Mouse (Mus musculus): ENCODE results near the gene Olfr907. TPM values are rescaled to one million over a fixed set of nuclear protein-coding genes. Genes with fewer than 3 reads are reported as not detected.

Gene Olfr907
- not detected in 2 replicates for polyA plus RNA-seq (2015; fragmentation: Nextera tagmentation; extraction: Ambion mirVana)

DNA sequence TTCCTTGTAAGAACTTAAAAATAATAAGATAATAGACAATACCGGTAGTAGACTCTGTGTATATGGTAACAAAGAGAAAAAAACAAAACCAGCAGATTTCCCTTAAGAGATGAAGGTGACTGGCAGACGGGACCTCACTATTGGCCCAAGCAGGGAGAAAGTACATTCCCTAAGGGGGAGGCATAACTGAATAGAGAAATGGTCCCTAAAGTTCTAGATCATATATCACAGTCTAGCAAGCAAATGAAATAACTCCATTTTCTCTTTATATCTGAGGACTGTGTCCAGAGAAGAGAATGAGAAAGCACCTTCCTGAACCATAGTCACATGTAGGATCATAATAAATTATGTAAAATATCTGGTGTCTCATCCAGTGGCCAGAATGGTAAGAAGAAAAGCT is at the start of gene Olfr907:
Gene Olfr907, plus strand, starts transcription at position 301 of the 400 bp plus-strand sequence.
- no peak for ATAC-seq (replicated peaks; ENCODE audit: low FRiP score)
- no peak within 1 kb of the TSS for H3K4me3 ChIP-seq (replicated peaks)
- H3K27me3 ChIP-seq: no peaks in the 10 kb centered on the region
- no peak within 1 kb of the TSS for H3K9ac ChIP-seq
- H3K36me3 ChIP-seq: no peaks in the 10 kb centered on the region
- no peaks in the 10 kb centered on the region for H3K9me3 ChIP-seq (replicated peaks)
- H3K27ac ChIP-seq: no peak within 1 kb of the TSS
- H3K4me2 ChIP-seq: no peak within 1 kb of the TSS
- 85% methylated on average over 2 of the region's 2 CpGs for WGBS
- no peaks in the 10 kb centered on the region for H3K4me1 ChIP-seq

- H3K9ac ChIP-seq: no peak within 1 kb of the TSS
- H3K4me3 ChIP-seq (replicated peaks): no peak within 1 kb of the TSS
- ATAC-seq (replicated peaks; ENCODE audit: low FRiP score): no peak
- H3K27me3 ChIP-seq: no peaks in the 10 kb centered on the region
- 83% methylated on average over 5 of the region's 5 CpGs for WGBS
- H3K36me3 ChIP-seq: no peaks in the 10 kb centered on the region
- H3K27ac ChIP-seq: no peak within 1 kb of the TSS
- H3K4me2 ChIP-seq: no peak within 1 kb of the TSS
- no peaks in the 10 kb centered on the region for H3K4me1 ChIP-seq
- no peaks in the 10 kb centered on the region for H3K9me3 ChIP-seq (replicated peaks)
These were observed 48.2 kb upstream of the Olfr907 start, which contains the start of gene Olfr902 for GRCm38 (mm10) chr9:38447352-38447751. Gene Olfr902 (plus strand): TSS chr9:38447652.

- Histone ChIP-seq H3K27me3 (no peaks in the 10 kb centered on the region), H3K4me1 (no peaks in the 10 kb centered on the region), H3K4me3 (replicated peaks) (no peak within 1 kb of the TSS), H3K4me2 (no peak within 1 kb of the TSS), H3K9ac (no peak within 1 kb of the TSS), H3K36me3 (no peaks in the 10 kb centered on the region), H3K9me3 (replicated peaks) (no peaks in the 10 kb centered on the region), H3K27ac (no peak within 1 kb of the TSS)
- ATAC-seq (replicated peaks; ENCODE audit: low FRiP score): no peak
These were observed 32.8 kb upstream of the Olfr907 start, which contains the start of gene Olfr904 for GRCm38 (mm10) chr9:38462844-38463243. Gene Olfr904 (plus strand): TSS chr9:38463144.

GRCm38 (mm10) chr9:38470807-38471206 is 24.8 kb upstream of the Olfr907 start, which contains the start of gene Olfr905:
Gene Olfr905 (plus strand): TSS chr9:38471107.
- H3K4me3 ChIP-seq (replicated peaks): no peak within 1 kb of the TSS
- no peaks in the 10 kb centered on the region for H3K27me3 ChIP-seq
- no peaks in the 10 kb centered on the region for H3K4me1 ChIP-seq
- no peaks in the 10 kb centered on the region for H3K9me3 ChIP-seq (replicated peaks)
- no peak within 1 kb of the TSS for H3K27ac ChIP-seq
- H3K9ac ChIP-seq: no peak within 1 kb of the TSS
- no peak within 1 kb of the TSS for H3K4me2 ChIP-seq
- H3K36me3 ChIP-seq: no peaks in the 10 kb centered on the region
- ATAC-seq (replicated peaks; ENCODE audit: low FRiP score): no peak

- no peaks in the 10 kb centered on the region for H3K36me3 ChIP-seq
- no peaks in the 10 kb centered on the region for H3K9me3 ChIP-seq (replicated peaks)
- H3K27ac ChIP-seq: no peak within 1 kb of the TSS
- H3K4me2 ChIP-seq: no peak within 1 kb of the TSS
- H3K27me3 ChIP-seq: no peaks in the 10 kb centered on the region
- no peak within 1 kb of the TSS for H3K9ac ChIP-seq
- no peak within 1 kb of the TSS for H3K4me3 ChIP-seq (replicated peaks)
- H3K4me1 ChIP-seq: no peaks in the 10 kb centered on the region
- 77% methylated on average over 3 of the region's 3 CpGs for WGBS
- no peak for ATAC-seq (replicated peaks; ENCODE audit: low FRiP score)
These were observed 8.8 kb upstream of the Olfr907 start, which contains the start of gene Olfr906 for GRCm38 (mm10) chr9:38486785-38487184. Gene Olfr906 (plus strand): TSS chr9:38487085.

GRCm38 (mm10) chr9:38512353-38512752 is 16.8 kb downstream of the Olfr907 start:
- no peak for ATAC-seq (replicated peaks; ENCODE audit: low FRiP score)
- 69% methylated on average over 2 of the region's 2 CpGs for WGBS
- H3K9me3 ChIP-seq (replicated peaks): no peaks in the 10 kb centered on the region

DNA sequence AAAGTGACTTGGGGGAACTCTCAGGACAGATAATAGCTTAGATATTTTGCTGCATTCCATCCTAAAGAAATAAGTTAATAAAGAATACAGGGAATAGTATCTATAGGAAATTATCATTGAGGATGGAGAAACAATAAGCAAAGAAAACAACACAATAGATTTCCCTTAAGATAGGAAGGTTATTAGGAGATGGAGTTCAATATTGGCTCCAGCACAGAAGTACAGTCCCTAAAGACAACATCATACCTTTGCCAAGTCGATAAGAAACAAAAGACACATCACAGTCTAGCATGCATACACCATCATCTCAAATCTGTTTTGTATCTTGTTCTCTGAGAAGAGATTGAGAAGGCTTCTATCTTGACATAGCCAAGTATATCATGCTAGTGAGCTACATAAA is 25.7 kb downstream of the Olfr907 start, which contains the start of gene Olfr911-ps1:
Gene Olfr911-ps1, plus strand, starts transcription at position 301 of the 400 bp plus-strand sequence.
- ATAC-seq (replicated peaks; ENCODE audit: low FRiP score): no peak
- Histone ChIP-seq H3K4me1 (no peaks in the 10 kb centered on the region), H3K27ac (no peak within 1 kb of the TSS), H3K36me3 (no peaks in the 10 kb centered on the region), H3K4me3 (replicated peaks) (no peak within 1 kb of the TSS), H3K9ac (no peak within 1 kb of the TSS), H3K9me3 (replicated peaks) (no peaks in the 10 kb centered on the region), H3K27me3 (no peaks in the 10 kb centered on the region), H3K4me2 (no peak within 1 kb of the TSS)
- 77% methylated on average over 1 of the region's 1 CpGs for WGBS

More at GRCm38 (mm10) chr9:38512353-38512752, 16.8 kb downstream of the Olfr907 start:
- Histone ChIP-seq H3K4me1 (no peaks in the 10 kb centered on the region), H3K27me3 (no peaks in the 10 kb centered on the region), H3K4me3 (replicated peaks) (no peak overlapping the region), H3K27ac (no peak overlapping the region), H3K4me2 (no peak overlapping the region), H3K36me3 (no peaks in the 10 kb centered on the region), H3K9ac (no peak overlapping the region)

DNA sequence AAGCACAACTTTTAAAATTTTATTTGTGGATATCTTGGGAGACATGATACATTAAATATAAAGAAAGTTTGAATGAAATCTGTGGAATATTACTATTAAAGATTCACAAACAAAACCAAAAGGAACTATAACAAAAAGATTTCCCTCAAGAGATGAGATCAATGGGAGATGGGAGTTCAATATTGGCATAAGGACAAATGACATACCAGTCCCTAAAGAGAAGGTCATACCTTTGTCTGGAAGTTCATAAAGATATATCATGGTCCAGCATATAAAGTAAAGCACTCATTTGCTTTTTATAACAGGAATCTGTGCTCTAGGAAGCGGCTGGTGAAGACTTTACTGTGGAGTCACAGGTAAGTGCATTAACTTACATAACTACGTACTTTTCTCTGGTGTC is 41.9 kb downstream of the Olfr907 start, which contains the start of gene Olfr910:
Gene Olfr910, plus strand, starts transcription at position 301 of the 400 bp plus-strand sequence.
- H3K27ac ChIP-seq: no peak within 1 kb of the TSS
- H3K27me3 ChIP-seq: no peaks in the 10 kb centered on the region
- H3K4me3 ChIP-seq (replicated peaks): no peak within 1 kb of the TSS
- H3K9ac ChIP-seq: no peak within 1 kb of the TSS
- H3K4me2 ChIP-seq: no peak within 1 kb of the TSS
- 91% methylated on average over 2 of the region's 2 CpGs for WGBS
- 0 out of 2 replicates have a peak, but pooled peaks cover 2% of the 10 kb centered on the region for H3K9me3 ChIP-seq (replicated peaks)
- no peaks in the 10 kb centered on the region for H3K4me1 ChIP-seq
- no peak for ATAC-seq (replicated peaks; ENCODE audit: low FRiP score)
- no peaks in the 10 kb centered on the region for H3K36me3 ChIP-seq

Other genes with a start within 250 kb of the Olfr907 start
- not detected in 2 replicates for gene Olfr143, start 243.0 kb upstream of the Olfr907 start, polyA plus RNA-seq (2015; fragmentation: Nextera tagmentation; extraction: Ambion mirVana)
- gene Olfr895, start 227.9 kb upstream of the Olfr907 start, polyA plus RNA-seq (2015; fragmentation: Nextera tagmentation; extraction: Ambion mirVana): not detected in 2 replicates
- gene Olfr896-ps1, start 204.7 kb upstream of the Olfr907 start, polyA plus RNA-seq (2015; fragmentation: Nextera tagmentation; extraction: Ambion mirVana): not detected in 2 replicates
- not detected in 2 replicates for gene Olfr25, start 166.7 kb upstream of the Olfr907 start, polyA plus RNA-seq (2015; fragmentation: Nextera tagmentation; extraction: Ambion mirVana)
- gene Olfr898, start 147.4 kb upstream of the Olfr907 start, polyA plus RNA-seq (2015; fragmentation: Nextera tagmentation; extraction: Ambion mirVana): not detected in 2 replicates
- gene Olfr250, start 128.9 kb upstream of the Olfr907 start, polyA plus RNA-seq (2015; fragmentation: Nextera tagmentation; extraction: Ambion mirVana): not detected in 2 replicates
- gene Olfr251, start 118.7 kb upstream of the Olfr907 start, polyA plus RNA-seq (2015; fragmentation: Nextera tagmentation; extraction: Ambion mirVana): not detected in 2 replicates
- gene Olfr147, start 94.1 kb upstream of the Olfr907 start, polyA plus RNA-seq (2015; fragmentation: Nextera tagmentation; extraction: Ambion mirVana): not detected in 2 replicates
- not detected in 2 replicates for gene Olfr901, start 66.3 kb upstream of the Olfr907 start, polyA plus RNA-seq (2015; fragmentation: Nextera tagmentation; extraction: Ambion mirVana)
- gene Olfr902, start 48.1 kb upstream of the Olfr907 start, polyA plus RNA-seq (2015; fragmentation: Nextera tagmentation; extraction: Ambion mirVana): not detected in 2 replicates
- gene Olfr904, start 32.7 kb upstream of the Olfr907 start, polyA plus RNA-seq (2015; fragmentation: Nextera tagmentation; extraction: Ambion mirVana): not detected in 2 replicates
- not detected in 2 replicates for gene Olfr905, start 24.7 kb upstream of the Olfr907 start, polyA plus RNA-seq (2015; fragmentation: Nextera tagmentation; extraction: Ambion mirVana)
- not detected in 2 replicates for gene Olfr906, start 8.7 kb upstream of the Olfr907 start, polyA plus RNA-seq (2015; fragmentation: Nextera tagmentation; extraction: Ambion mirVana)
- gene Olfr911-ps1, start 25.8 kb downstream of the Olfr907 start, polyA plus RNA-seq (2015; fragmentation: Nextera tagmentation; extraction: Ambion mirVana): not detected in 2 replicates
- gene Olfr910, start 42.0 kb downstream of the Olfr907 start, polyA plus RNA-seq (2015; fragmentation: Nextera tagmentation; extraction: Ambion mirVana): not detected in 2 replicates
- gene Olfr912, start 84.4 kb downstream of the Olfr907 start, polyA plus RNA-seq (2015; fragmentation: Nextera tagmentation; extraction: Ambion mirVana): not detected in 2 replicates
- gene Olfr913, start 97.0 kb downstream of the Olfr907 start, polyA plus RNA-seq (2015; fragmentation: Nextera tagmentation; extraction: Ambion mirVana): not detected in 2 replicates
- gene Olfr914, start 109.3 kb downstream of the Olfr907 start, polyA plus RNA-seq (2015; fragmentation: Nextera tagmentation; extraction: Ambion mirVana): not detected in 2 replicates
- gene Olfr916, start 164.1 kb downstream of the Olfr907 start, polyA plus RNA-seq (2015; fragmentation: Nextera tagmentation; extraction: Ambion mirVana): not detected in 2 replicates
- not detected in 2 replicates for gene Olfr917, start 170.0 kb downstream of the Olfr907 start, polyA plus RNA-seq (2015; fragmentation: Nextera tagmentation; extraction: Ambion mirVana)
- gene Olfr918, start 178.8 kb downstream of the Olfr907 start, polyA plus RNA-seq (2015; fragmentation: Nextera tagmentation; extraction: Ambion mirVana): not detected in 2 replicates
- not detected in 2 replicates for gene Olfr919, start 207.9 kb downstream of the Olfr907 start, polyA plus RNA-seq (2015; fragmentation: Nextera tagmentation; extraction: Ambion mirVana)
- 17.2 and 21.2 TPM in 2 replicates for gene Vwa5a, start 222.5 kb downstream of the Olfr907 start, polyA plus RNA-seq (2015; fragmentation: Nextera tagmentation; extraction: Ambion mirVana)